Mouse (Mus musculus): ENCODE measurements around the gene Mllt6.
"Not testable (repeated sequence)": the region's sequence is repeated elsewhere in the genome, so short reads cannot be mapped to it uniquely, and the experiment has no call there.

Mllt6 gene

GRCm38 (mm10) chr11:97695712-97696401, 32.6 kb downstream of the Mllt6 start:
- DNase-seq (ENCODE audit: low spot score in 2 of 2): peak; percentile 75 to 79

DNA sequence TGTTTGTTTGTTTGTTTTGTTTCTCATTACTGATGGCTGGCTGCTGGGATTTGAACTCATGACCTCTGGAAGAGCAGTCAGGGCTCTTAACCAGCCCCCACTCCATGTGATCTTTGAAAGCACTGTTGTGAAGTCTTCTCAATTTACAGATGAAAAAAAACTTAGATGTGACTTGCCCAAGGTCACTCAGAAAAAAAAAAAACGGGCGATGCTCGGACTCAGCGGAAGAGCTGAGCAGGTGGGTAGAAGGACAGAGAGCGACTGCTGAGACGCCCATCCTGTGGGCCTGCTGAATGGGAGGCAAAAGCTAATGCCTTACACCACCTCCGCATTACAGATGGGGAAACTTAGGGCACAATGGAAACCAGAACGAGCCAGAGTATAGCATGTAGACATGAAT, 33.5 kb downstream of the Mllt6 start:
- DNase-seq (ENCODE audit: low spot score in 2 of 2): no peak

- DNase-seq (ENCODE audit: low spot score in 2 of 2): no peak
Measured at GRCm38 (mm10) chr11:97697199-97697890, 34.1 kb downstream of the Mllt6 start.

GRCm38 (mm10) chr11:97697891-97698529, 34.8 kb downstream of the Mllt6 start:
- DNase-seq (ENCODE audit: low spot score in 2 of 2): no peak

DNA sequence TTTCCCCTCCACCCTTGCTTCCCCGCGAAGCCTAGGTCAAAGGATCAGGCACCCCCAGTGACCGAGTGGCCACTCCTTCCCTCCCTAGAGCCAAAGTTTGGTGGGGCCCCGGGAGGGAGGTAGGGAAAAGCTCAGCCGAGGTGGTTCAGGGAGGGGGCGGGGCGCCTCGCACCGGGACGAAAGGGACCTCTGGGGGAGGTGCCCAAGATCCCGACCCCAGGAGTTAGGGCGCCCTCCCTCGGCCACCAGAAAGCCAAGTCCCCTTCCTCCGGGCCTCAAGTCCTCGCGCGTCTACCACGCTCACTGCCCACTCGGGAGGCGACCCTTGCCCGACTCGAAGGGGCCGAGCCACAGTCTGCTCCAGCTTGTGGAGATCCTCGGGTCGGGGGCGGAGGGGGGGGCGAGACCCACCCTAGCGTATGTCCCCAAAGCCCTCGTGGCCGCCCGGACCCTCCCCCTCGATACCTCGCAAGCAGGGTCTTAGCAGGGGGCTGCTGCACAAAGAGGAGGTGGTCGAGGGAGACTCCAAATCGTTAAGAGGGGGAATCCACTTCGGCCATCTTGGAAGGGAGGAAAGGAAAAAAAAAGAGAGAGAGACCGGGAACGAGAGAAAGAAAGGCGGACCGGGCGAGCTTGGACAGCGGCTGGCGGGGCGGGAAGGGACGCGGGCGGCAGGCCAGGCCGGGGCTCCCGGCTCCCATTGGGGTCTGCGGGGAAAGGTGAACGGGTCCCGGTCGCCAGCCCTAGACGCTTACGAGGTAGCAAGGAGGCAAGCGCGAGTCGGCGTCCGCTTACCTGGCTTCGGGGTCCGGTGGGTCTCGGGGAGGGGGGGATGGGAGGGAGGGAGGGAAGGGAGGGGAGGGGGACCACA, 35.8 kb downstream of the Mllt6 start:
- peak; percentile 76 to 81 for DNase-seq (ENCODE audit: low spot score in 2 of 2)

GRCm38 (mm10) chr11:97699626-97700002, 36.4 kb downstream of the Mllt6 start:
- DNase-seq (ENCODE audit: low spot score in 2 of 2): peak; percentile 94 to 97

GRCm38 (mm10) chr11:97700003-97700745, 37.0 kb downstream of the Mllt6 start, which contains the start of gene Pcgf2:
Gene Pcgf2, minus strand, starts transcription at chr11:97700497.
- peak; percentile 82 to 85 for DNase-seq (ENCODE audit: low spot score in 2 of 2)

GRCm38 (mm10) chr11:97700746-97701580, 37.7 kb downstream of the Mllt6 start:
- DNase-seq (ENCODE audit: low spot score in 2 of 2): no peak

DNA sequence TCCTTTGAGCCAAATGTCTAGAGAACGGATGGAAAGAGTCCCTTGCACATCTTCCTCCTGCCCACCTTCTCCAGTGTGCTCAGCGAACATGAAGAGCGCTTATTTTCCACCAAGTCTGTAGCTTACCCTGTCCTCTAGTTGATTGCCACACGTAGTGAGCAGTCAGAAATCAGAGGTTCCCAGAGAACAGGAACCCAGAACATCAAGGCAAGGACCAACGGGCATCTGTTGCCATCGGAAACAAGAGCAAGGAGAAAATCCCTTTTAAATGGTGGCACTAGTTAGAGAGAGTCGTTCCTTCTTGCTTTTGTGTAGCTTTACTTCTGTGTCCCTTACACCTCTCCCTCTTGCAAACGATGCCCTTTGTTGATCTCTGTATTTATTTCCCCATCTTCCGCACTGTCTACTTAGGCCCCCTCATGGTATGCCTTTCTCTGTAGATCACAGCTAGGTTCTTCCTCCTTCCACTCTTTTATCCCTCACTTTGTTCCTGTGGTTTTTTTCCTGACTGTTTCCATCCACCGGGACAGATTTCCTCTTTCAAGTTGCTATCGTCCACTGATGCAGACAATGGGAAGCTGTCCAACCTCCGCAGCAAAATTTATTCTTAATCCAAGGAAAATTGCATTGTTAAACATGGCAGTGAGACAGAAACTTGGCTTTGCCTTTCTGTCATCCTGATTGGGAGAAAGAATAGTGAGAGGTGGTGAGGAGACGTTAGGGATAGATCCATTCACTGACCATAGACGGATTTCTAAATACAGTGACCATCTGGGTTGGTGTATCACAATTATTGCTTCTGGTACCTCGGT, 38.6 kb downstream of the Mllt6 start:
- DNase-seq (ENCODE audit: low spot score in 2 of 2): no peak

DNA sequence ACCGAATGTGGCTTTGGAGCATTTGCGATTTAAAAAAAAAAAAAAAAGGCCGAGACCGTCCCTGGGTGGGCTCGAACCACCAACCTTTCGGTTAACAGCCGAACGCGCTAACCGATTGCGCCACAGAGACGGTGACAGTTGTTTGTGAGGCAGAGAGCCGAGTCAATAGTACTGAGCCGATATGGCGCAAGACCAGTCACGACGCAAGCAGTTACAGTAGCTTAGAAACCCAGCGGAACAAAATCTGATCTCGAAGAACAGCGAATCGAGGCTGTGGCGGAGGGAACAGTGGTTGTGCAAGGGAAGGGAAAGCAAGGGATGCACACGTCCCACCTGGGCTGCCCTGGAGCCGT, 39.2 kb downstream of the Mllt6 start:
- peak; percentile 92 for DNase-seq (ENCODE audit: low spot score in 2 of 2)

DNA sequence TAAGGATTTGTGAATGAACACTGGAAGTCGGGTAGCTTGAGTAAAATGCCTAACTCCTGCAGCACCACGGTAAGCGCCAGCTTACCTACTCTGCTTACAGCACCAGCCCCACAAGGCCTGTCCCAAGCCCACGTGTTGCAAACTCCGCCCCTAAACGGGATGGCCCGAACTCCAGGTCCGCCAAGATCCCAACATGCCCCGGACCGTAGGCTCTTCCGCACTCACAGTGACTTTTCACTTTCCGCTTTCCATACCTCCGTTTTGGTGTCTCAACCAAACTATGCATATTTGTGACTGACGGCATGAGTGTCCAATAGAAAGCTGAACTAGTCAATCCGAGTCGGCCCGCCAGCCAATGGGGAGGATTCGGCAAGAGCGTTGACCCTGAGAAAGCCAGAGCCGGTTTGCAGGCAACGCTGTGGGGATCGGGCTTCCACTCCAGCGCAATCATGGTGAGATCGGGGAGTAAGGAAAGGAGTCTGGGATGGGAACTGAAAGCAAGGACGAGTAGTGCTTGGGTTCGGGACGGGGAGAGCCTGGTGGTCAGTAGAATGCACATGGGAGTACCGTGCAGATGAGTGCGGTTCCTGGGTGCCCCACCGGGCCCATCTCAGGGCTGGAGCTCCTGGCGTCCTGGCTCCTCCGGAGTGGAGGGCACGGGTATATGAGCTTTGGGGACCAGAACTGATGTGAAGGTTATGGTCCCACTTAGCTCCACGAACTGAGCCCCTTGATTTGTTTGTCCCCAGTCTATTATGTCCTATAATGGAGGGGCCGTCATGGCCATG, 40.0 kb downstream of the Mllt6 start, which contains the start of gene Psmb3:
TSS of gene Psmb3 (plus strand) at position 361 of the 788 bp plus-strand sequence.
- DNase-seq (ENCODE audit: low spot score in 2 of 2): peak; percentile 100

DNA sequence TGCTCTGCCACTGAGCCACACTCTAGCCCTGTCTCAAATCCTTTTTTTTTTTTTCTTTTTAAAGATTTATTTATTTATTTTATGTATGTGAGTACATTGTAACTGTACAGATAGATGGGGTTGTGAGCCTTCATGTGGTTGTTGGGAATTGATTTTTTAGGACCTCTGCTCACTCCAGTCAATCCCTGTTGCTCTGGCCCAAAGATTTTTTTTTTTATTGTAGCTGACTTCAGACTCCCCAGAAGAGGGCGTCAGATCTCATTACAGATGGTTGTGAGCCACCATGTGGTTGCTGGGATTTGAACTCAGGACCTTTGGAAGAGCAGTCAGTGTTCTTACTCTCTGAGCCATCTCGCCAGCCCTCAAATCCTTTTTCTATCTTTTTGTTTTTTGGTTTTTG, 46.9 kb downstream of the Mllt6 start:
- not testable (repeated sequence) for DNase-seq (ENCODE audit: low spot score in 2 of 2)

DNA sequence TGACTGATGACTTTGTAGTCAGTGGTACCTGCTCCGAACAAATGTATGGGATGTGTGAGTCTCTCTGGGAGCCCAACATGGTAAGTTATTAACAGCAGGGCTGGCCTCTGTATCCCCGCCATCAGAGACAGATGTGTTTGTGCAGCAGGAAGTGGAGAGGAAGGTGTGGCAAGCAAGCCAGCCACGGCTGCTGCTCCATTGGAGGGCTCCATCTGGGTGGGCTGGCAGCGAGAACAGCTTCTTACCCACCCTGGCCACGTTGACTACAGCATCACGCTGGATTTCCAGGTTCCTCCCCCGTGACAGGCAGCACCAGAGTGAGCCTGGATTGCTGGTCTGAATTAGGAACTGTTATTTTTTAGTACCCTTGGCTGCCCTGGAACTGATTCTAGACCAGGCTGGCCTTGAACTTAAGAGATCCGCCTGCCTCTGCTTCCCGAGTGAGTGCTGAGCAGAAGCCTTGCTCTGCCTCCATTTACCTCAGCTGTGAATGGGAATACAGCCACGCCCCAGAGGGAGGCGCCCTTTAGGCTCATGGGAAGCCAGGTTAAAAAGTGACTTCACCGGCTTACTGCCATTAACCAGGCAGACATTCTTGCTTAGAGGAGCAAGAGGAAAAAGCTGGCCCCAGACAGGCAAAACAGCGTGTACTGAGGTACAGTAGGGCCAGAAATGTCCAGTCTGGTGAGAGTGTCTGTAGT, 48.1 kb downstream of the Mllt6 start:
- no peak for DNase-seq (ENCODE audit: low spot score in 2 of 2)

- no peak for DNase-seq (ENCODE audit: low spot score in 2 of 2)
Measured at GRCm38 (mm10) chr11:97712286-97712685, 49.1 kb downstream of the Mllt6 start.

- DNase-seq (ENCODE audit: low spot score in 2 of 2): peak in 1 of 2 experiments; percentile 63
Measured at GRCm38 (mm10) chr11:97713896-97714295, 50.7 kb downstream of the Mllt6 start.

DNA sequence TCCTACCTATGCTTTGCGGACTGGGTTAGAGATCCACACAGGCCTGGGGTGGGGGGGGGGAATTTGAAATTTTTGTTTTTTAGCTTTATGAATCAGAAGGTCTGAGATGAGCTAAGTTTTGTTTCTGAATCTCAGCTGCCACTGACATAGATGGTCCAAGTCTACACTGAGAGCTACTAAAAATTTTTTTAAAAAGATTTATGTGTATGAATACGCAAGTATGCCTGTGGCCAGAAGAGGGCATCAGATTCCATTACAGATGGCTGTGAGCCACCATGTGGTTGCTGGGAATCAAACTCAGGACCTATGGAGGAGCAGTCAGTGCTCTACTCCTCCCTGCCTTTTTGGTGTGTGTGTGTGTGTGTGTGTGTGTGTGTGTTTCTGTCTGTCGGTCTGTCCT, 51.1 kb downstream of the Mllt6 start:
- no peak for DNase-seq (ENCODE audit: low spot score in 2 of 2)

- DNase-seq (ENCODE audit: low spot score in 2 of 2): peak; percentile 70 to 74
Measured at GRCm38 (mm10) chr11:97714784-97715760, 51.9 kb downstream of the Mllt6 start.

All from right cerebral cortex, postnatal 10 days (tissue).